Mouse (Mus musculus) lung, postnatal 0 days (tissue): ENCODE measurements around the gene Gm13290. TPM values are rescaled to one million over a fixed set of nuclear protein-coding genes. Genes with fewer than 3 reads are reported as not detected.
"Not testable (repeated sequence)": the region's sequence is repeated elsewhere in the genome, so short reads cannot be mapped to it uniquely, and the experiment has no call there.

ENCODE experiments used
- ATAC-seq: fragments of 200-750 bp; cut with Nextera tagmentation; 2 replicates; pipeline ENCODE4 v1.8.0; 2017; ENCODE audit warnings: moderate library complexity
- DNase-seq: peaks from one replicate; pipeline ENCODE4 v3.0.0-alpha.2; 2016; ENCODE audit warnings: low spot score
- H3K27ac ChIP-seq: fragments of 300-500 bp; sonication (generic); 2 replicates; pipeline ENCODE4 v1.5.1; 2014; ENCODE audit warnings: antibody characterized with exemption, mild to moderate bottlenecking, low read length, mixed read lengths
- H3K27me3 ChIP-seq: fragments of 300-500 bp; sonication (generic); replicated peaks from 2 replicates; pipeline ENCODE4 v1.6.1; 2014; ENCODE audit warnings: low read length, mixed read lengths; ENCODE audit not compliant: insufficient read depth
- H3K36me3 ChIP-seq: fragments of 300-500 bp; sonication (generic); 2 replicates; pipeline ENCODE4 v1.6.1; 2014; ENCODE audit warnings: low read length, mixed read lengths; ENCODE audit not compliant: insufficient read depth
- H3K4me1 ChIP-seq: fragments of 300-500 bp; sonication (generic); 2 replicates; pipeline ENCODE4 v1.6.1; 2014; ENCODE audit warnings: antibody characterized with exemption, low read depth, low read length, mixed read lengths; ENCODE audit not compliant: insufficient read depth
- H3K4me2 ChIP-seq: fragments of 300-500 bp; sonication (generic); replicated peaks from 2 replicates; pipeline ENCODE4 v1.6.1; 2014; ENCODE audit warnings: low read depth, mild to moderate bottlenecking, low read length, moderate library complexity, mixed read lengths
- H3K4me3 ChIP-seq: fragments of 300-500 bp; sonication (generic); 2 replicates; pipeline ENCODE4 v1.5.1; 2014; ENCODE audit warnings: low read depth, low read length
- H3K9ac ChIP-seq: fragments of 300-500 bp; sonication (generic); replicated peaks from 2 replicates; pipeline ENCODE4 v1.6.1; 2014; ENCODE audit warnings: low read depth, mild to moderate bottlenecking
- H3K9me3 ChIP-seq: fragments of 300-500 bp; sonication (generic); 2 replicates; pipeline ENCODE4 v1.6.1; 2016; ENCODE audit warnings: low read length, mixed read lengths
- CTCF ChIP-seq: IDR thresholded peaks from 2 replicates; pipeline ENCODE4 v1.5.1; 2016; ENCODE audit warnings: antibody characterized with exemption, mild to moderate bottlenecking
- EP300 ChIP-seq: IDR thresholded peaks from 2 replicates; pipeline ENCODE4 v1.6.1; 2016; ENCODE audit warnings: antibody characterized with exemption, mild to moderate bottlenecking, control low read depth
- WGBS: fragments of 180-500 bp; shearing (Covaris S2); extraction: QIAGEN DNeasy Blood & Tissue Kit; methylation state at CpG from one replicate; pipeline ENCODE4 v1.1.7; 2014; 5-methylcytosine and 5-hydroxymethylcytosine counted together
- polyA plus RNA-seq: library from polyadenylated mRNA; unstranded; fragments of >200 nt; fragmentation: Nextera tagmentation; extraction: Ambion mirVana; gene quantifications from 2 replicates; pipeline ENCODE4 v1.2.1, GENCODE M21; 2015

Gene Gm13290
- 0.40 TPM in 1 of 2 replicates, not detected in the other for polyA plus RNA-seq

DNA sequence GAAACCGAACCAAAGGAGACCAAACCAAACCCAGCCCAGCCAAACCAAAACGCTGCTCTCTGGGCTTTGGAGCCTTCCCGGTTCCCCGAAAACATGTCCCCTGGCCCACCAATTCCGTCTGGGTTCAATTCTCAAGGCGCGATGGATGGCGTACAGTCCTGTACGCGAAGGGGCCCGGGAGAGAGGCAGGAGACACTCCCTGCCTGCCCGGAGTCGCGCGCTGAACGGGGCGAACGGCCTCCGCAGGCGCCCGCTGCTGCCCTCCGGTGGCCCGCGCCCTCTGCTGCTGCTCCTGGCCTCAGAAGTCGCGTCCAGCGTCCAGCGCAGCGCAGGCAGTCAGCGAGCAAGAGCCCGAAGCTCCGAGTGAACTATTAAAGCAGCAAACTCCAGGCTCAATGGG lies at the start of gene Gm13290:
Gm13290 (plus strand) TSS at position 301 of the 400 bp plus-strand sequence.
- not testable (repeated sequence) for H3K4me2 ChIP-seq, H3K27me3 ChIP-seq, H3K9me3 ChIP-seq, H3K4me3 ChIP-seq, DNase-seq, H3K36me3 ChIP-seq, H3K4me1 ChIP-seq, H3K27ac ChIP-seq, ATAC-seq, H3K9ac ChIP-seq
- WGBS = no CpG with 5 or more reads among the region's 32 CpGs

DNA sequence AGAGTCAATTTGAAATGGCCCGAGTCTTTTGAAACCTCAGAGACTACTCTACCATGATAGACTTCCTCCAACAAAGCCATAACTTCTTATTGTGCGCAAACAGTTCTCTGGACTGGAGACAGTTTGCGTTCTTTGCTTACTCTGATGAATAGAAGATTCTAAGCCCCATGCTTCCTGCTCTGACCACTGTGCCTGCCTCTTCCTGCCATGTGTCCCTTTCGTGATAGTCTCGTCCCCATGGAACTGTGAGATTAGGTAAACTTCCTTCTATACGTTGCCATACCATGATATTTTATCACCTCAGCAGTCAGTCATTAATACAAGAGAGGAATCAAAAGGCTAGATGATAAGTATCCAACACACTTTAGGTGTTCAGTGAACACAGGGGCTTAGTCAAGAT lies 46.9 kb upstream of the Gm13290 start:
- TF ChIP-seq CTCF (no peak), EP300 (no peak)
- Histone ChIP-seq H3K27me3 (no peaks in the 10 kb centered on the region), H3K9ac (no peak overlapping the region), H3K4me3 (no peak overlapping the region), H3K9me3 (no peaks in the 10 kb centered on the region), H3K36me3 (no peaks in the 10 kb centered on the region), H3K4me2 (no peak overlapping the region), H3K4me1 (no peaks in the 10 kb centered on the region), H3K27ac (no peak overlapping the region)
- ATAC-seq (no peak), DNase-seq (no peak)
- WGBS = 52% methylated on average over 6 of the region's 6 CpGs

GRCm38 (mm10) chr4:88727324-88727723 lies 46.3 kb upstream of the Gm13290 start:
- H3K36me3 ChIP-seq = no peaks in the 10 kb centered on the region
- H3K27ac ChIP-seq = no peak overlapping the region
- DNase-seq (peak; percentile 81), ATAC-seq (peak; percentile 36)
- no peaks in the 10 kb centered on the region for H3K4me1 ChIP-seq
- no peak overlapping the region for H3K4me2 ChIP-seq
- H3K27me3 ChIP-seq = no peaks in the 10 kb centered on the region
- H3K4me3 ChIP-seq = no peak overlapping the region
- H3K9ac ChIP-seq = no peak overlapping the region
- TF ChIP-seq CTCF (peak; percentile 87), EP300 (no peak)
- 0% methylated on average over 1 of the region's 1 CpGs for WGBS
- H3K9me3 ChIP-seq = no peaks in the 10 kb centered on the region

- H3K4me3 ChIP-seq = no peak overlapping the region
- no peaks in the 10 kb centered on the region for H3K9me3 ChIP-seq
- ATAC-seq (peak; percentile 62), DNase-seq (peak; percentile 81)
- no peak overlapping the region for H3K27ac ChIP-seq
- no peaks in the 10 kb centered on the region for H3K36me3 ChIP-seq
- H3K9ac ChIP-seq = no peak overlapping the region
- no peak overlapping the region for H3K4me2 ChIP-seq
- no peaks in the 10 kb centered on the region for H3K4me1 ChIP-seq
- no peak for TF ChIP-seq EP300
- TF ChIP-seq CTCF = peak; percentile 93
- WGBS = 1% methylated on average over 2 of the region's 2 CpGs
- no peaks in the 10 kb centered on the region for H3K27me3 ChIP-seq
Observed at GRCm38 (mm10) chr4:88738480-88738879, 35.2 kb upstream of the Gm13290 start.

GRCm38 (mm10) chr4:88739036-88739435 lies 34.6 kb upstream of the Gm13290 start:
- Histone ChIP-seq H3K4me1 (no peaks in the 10 kb centered on the region), H3K27ac (no peak overlapping the region), H3K9ac (no peak overlapping the region), H3K9me3 (no peaks in the 10 kb centered on the region), H3K4me3 (no peak overlapping the region), H3K36me3 (no peaks in the 10 kb centered on the region), H3K27me3 (no peaks in the 10 kb centered on the region), H3K4me2 (no peak overlapping the region)
- no peak for ATAC-seq
- no peak for TF ChIP-seq CTCF
- 84% methylated on average over 6 of the region's 6 CpGs for WGBS
- no peak for DNase-seq

DNA sequence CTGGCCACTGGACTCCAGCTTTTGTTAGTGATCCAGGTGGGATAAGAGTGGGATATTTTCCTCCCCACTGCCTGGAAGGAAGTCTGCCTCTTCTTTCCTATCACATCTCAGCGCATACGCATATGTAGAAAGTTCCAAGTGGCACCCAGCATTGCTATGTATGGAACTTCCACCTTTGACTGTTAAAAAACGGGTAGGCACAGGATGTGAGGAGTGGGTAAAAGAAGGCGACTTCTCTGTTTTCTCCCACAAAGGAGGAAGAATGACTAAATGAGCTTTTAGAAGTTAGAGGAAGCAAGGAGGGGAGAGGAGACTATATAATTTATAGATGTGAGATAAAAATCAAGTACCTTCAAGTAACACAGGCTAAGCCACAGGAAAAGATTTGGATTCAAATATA lies 32.2 kb upstream of the Gm13290 start:
- H3K4me1 ChIP-seq = no peaks in the 10 kb centered on the region
- H3K9me3 ChIP-seq = no peaks in the 10 kb centered on the region
- WGBS = 80% methylated on average over 4 of the region's 4 CpGs
- ATAC-seq = no peak
- H3K4me3 ChIP-seq = no peak overlapping the region
- TF ChIP-seq CTCF = no peak
- no peak for TF ChIP-seq EP300
- no peak overlapping the region for H3K4me2 ChIP-seq
- H3K27ac ChIP-seq = no peak overlapping the region
- DNase-seq = no peak
- H3K9ac ChIP-seq = no peak overlapping the region
- H3K27me3 ChIP-seq = no peaks in the 10 kb centered on the region
- H3K36me3 ChIP-seq = no peaks in the 10 kb centered on the region

DNA sequence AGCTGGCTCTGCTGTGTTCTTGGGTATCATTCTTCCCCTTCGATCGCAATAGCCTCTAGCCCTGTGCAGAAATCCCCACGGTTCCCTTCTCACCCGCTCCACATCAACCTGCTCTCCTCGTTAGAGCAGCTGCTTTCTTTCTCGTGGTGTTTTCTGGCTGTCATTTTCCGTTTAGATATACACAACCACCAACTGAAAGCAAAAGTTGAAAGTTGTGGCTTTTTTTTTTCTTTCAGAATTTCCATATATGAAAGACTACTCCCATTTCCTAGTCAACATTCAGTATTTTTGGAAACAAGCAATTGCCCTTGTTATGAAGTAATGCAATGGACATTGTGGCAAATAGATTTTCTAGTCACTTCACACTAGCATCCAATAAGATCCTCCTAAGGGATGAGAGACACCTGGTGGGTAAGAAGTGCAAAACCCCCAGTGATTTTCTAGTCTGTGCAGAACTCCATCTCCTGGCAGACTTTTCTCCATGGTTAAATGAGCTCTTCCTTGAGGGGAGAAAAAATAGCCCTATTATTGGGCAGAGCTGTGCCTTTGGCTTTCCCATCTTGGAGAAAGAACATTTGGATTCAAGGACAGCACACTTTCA lies 30.8 kb upstream of the Gm13290 start:
- WGBS = 61% methylated on average over 7 of the region's 7 CpGs
- TF ChIP-seq CTCF (peak; percentile 35), EP300 (no peak)
- ATAC-seq = no peak

More for the DNA sequence above, 30.8 kb upstream of the Gm13290 start:
- Histone ChIP-seq H3K27me3 (no peaks in the 10 kb centered on the region), H3K4me1 (no peaks in the 10 kb centered on the region), H3K9me3 (no peaks in the 10 kb centered on the region), H3K27ac (no peak overlapping the region), H3K4me2 (no peak overlapping the region), H3K36me3 (no peaks in the 10 kb centered on the region), H3K4me3 (no peak overlapping the region), H3K9ac (no peak overlapping the region)
- no peak for DNase-seq
